Mouse (Mus musculus) urinary bladder, postnatal 25 days (tissue): Measurements from ENCODE around the gene Phka1.

Source experiments
- DNase-seq: peaks from one replicate; pipeline ENCODE4 v3.0.0; 2022; ENCODE audit warnings: low spot score

Phka1 gene

DNA sequence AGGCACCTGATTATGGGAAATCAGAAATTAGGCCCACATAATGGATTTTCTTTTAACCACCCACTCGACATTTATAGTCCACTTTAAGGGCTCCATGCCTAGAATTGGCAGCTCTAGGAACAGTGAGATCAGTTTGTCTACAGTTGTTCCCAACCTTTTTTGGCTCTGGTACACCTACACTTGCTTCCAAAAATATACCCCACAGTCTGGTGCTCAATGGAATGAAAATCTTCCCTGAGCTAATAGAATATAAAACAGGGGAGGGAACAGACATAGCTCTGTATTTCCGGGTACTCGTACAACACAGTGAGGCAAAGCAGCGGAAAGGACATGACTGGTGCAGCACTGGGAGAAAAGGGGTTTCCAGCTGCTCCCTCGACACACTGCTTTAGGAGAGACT lies 168.5 kb downstream of the Phka1 start:
- DNase-seq: no peak
